Mouse (Mus musculus) cerebellum, adult 2 months (tissue): Measurements from ENCODE around the gene Magi2.

ENCODE experiments used
- CTCF ChIP-seq: fragments of 200-500 bp; IDR thresholded peaks from 2 replicates; pipeline ENCODE4 v1.5.1; 2011; ENCODE audit warnings: low read depth, mild to moderate bottlenecking, control low read depth, low read length, moderate library complexity, borderline replicate concordance; ENCODE audit not compliant: insufficient read depth
- POLR2A ChIP-seq: fragments of 200-500 bp; IDR thresholded peaks from 2 replicates; pipeline ENCODE4 v1.6.1; 2011; ENCODE audit warnings: low read length, control low read depth, borderline replicate concordance; ENCODE audit not compliant: insufficient read depth

GRCm38 (mm10) chr5:20201348-20201747, 974.5 kb downstream of the Magi2 start:
- no peak for TF ChIP-seq CTCF
- TF ChIP-seq POLR2A, result no peak
